In the genomic region with DNA sequence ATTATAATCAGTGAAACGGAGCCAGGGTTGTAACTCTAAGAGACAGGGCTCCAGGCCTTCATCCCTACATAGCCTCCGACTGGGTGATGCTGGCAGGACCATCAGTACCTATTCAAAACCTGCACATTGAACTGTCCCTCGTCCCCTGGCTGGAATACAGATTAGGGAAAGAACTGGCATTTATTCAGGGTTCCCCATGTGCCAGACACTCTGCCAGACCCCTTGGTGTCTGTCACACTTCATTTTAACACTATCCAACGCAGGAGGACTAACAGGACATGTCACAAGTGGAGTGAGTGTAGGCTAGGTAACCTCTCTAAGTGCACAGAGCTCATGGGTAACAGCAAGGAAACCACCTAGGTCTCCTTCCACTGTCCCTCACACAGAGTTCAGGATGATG, we compare ENCODE assay signal across 15 mouse cellular contexts. TPM values are rescaled to one million over a fixed set of nuclear protein-coding genes. Genes with fewer than 3 reads are reported as not detected.
DNase-seq lines count a peak whose midpoint lies in the region.
"Had no signal": no experiment of that assay in that cellular context is flagged by ENCODE, and none has a peak within 500 bp of the region (broad histone marks: within the 10 kb centered on the region; RNA-seq: fewer than 3 reads in every experiment).

No protein-coding gene starts in this region.

- intact Hi-C loops in heart, postnatal 25 days (cut with DNase I) = no loop called here

- DNase-seq in cerebellum, postnatal 10 days = peak; percentile 19 to 52
- DNase-seq in cerebellum, postnatal 25 days = no peak
- DNase-seq in heart, adult 9 months (ENCODE audit: low spot score in 2 of 2) = peak; percentile 5 to 11
- DNase-seq in heart, postnatal 25 days (ENCODE audit: low spot score) = no peak
- DNase-seq in testis, postnatal 14 days (ENCODE audit: low spot score) = peak; percentile 16
- no peak for DNase-seq in testis, postnatal 10 days (ENCODE audit: low spot score)
- no peak for DNase-seq in lung, postnatal 25 days (ENCODE audit: low spot score)
- DNase-seq: adrenal gland, postnatal 10 days; adrenal gland, postnatal 36 days; cerebellum, adult 18-20 months; cerebellum, adult 9-10 months; cerebellum, postnatal 36 days; embryo, embryonic 11 days; gastrocnemius, postnatal 10 days; gastrocnemius, postnatal 36 days had no signal

RNA-seq across cellular contexts. Expression of a gene that starts 37.8 kb away (rescaled TPM):
- total RNA-seq in heart, postnatal 25 days (2021) = 10 to 100 TPM; 89.4 to 91.5 TPM

Comparison
In these comparisons a context has a peak if more than half of its experiments do, and no peak if none do; other contexts are left out.
1. DNase-seq: peak in cerebellum, postnatal 10 days (2 of 2), heart, adult 9 months (2 of 2) and testis, postnatal 14 days (single experiment); none in cerebellum, postnatal 25 days (0 of 2), heart, postnatal 25 days (single experiment), testis, postnatal 10 days (single experiment) and lung, postnatal 25 days (single experiment).